Mouse (Mus musculus): Measurements from ENCODE around the gene Clybl. TPM values are rescaled to one million over a fixed set of nuclear protein-coding genes. Genes with fewer than 3 reads are reported as not detected.
A peak's percentile ranks its signal among the peaks of the same experiment; 100 is the strongest.

Gene Clybl
- polyA plus RNA-seq, 1 experiment from 2014 or later = 21.6 TPM

GRCm38 (mm10) chr14:122168912-122169311 is 12.6 kb upstream of the Clybl start:
- no peak overlapping the region for H3K9ac ChIP-seq (ENCODE audit: low read depth, low read length)
- H3K27ac ChIP-seq (ENCODE audit: low read depth, low read length) = no peak overlapping the region
- H3K4me3 ChIP-seq (ENCODE audit: low read length) = no peak overlapping the region
- H3K4me2 ChIP-seq (ENCODE audit: low read length) = no peak overlapping the region
- no peaks in the 10 kb centered on the region; the same call in 1 of the 2 replicates for H3K4me1 ChIP-seq (ENCODE audit: control insufficient read depth, insufficient read depth, low read depth, low read length)
- WGBS = 50% methylated on average over 7 of the region's 7 CpGs
- H3K9me3 ChIP-seq (ENCODE audit: control insufficient read depth, low read length) = no peaks in the 10 kb centered on the region
- 0 out of 2 replicates have a peak, but pooled peaks cover 2% of the 10 kb centered on the region for H3K36me3 ChIP-seq (ENCODE audit: control insufficient read depth, insufficient read depth, low read length)
- H3K27me3 ChIP-seq (replicated peaks; ENCODE audit: control insufficient read depth, insufficient read depth, low read length) = no peaks in the 10 kb centered on the region
- ATAC-seq = no peak

GRCm38 (mm10) chr14:122170202-122170781 is 11.2 kb upstream of the Clybl start:
- H3K9ac ChIP-seq (ENCODE audit: low read depth, low read length) = no peak overlapping the region
- 63% methylated on average over 7 of the region's 7 CpGs for WGBS
- H3K36me3 ChIP-seq (ENCODE audit: control insufficient read depth, insufficient read depth, low read length) = no peaks in the 10 kb centered on the region
- no peaks in the 10 kb centered on the region for H3K27me3 ChIP-seq (replicated peaks; ENCODE audit: control insufficient read depth, insufficient read depth, low read length)
- H3K4me3 ChIP-seq (ENCODE audit: low read length) = no peak overlapping the region
- H3K27ac ChIP-seq (ENCODE audit: low read depth, low read length) = peak overlapping the region; percentile 5; the same call in 1 of the 2 replicates
- peak; percentile 37; the same call in 1 of the 2 replicates for ATAC-seq
- H3K9me3 ChIP-seq (ENCODE audit: control insufficient read depth, low read length) = no peaks in the 10 kb centered on the region
- H3K4me2 ChIP-seq (ENCODE audit: low read length) = no peak overlapping the region
- H3K4me1 ChIP-seq (ENCODE audit: control insufficient read depth, insufficient read depth, low read depth, low read length) = no peaks in the 10 kb centered on the region; the same call in 1 of the 2 replicates

- H3K4me1 ChIP-seq (ENCODE audit: control insufficient read depth, insufficient read depth, low read depth, low read length) = no peaks in the 10 kb centered on the region; the same call in 1 of the 2 replicates
- no peaks in the 10 kb centered on the region for H3K9me3 ChIP-seq (ENCODE audit: control insufficient read depth, low read length)
- 88% methylated on average over 7 of the region's 7 CpGs for WGBS
- ATAC-seq = no peak
- H3K4me3 ChIP-seq (ENCODE audit: low read length) = no peak overlapping the region
- no peak overlapping the region for H3K27ac ChIP-seq (ENCODE audit: low read depth, low read length)
- H3K4me2 ChIP-seq (ENCODE audit: low read length) = no peak overlapping the region
- no peak overlapping the region for H3K9ac ChIP-seq (ENCODE audit: low read depth, low read length)
- no peaks in the 10 kb centered on the region for H3K36me3 ChIP-seq (ENCODE audit: control insufficient read depth, insufficient read depth, low read length)
- H3K27me3 ChIP-seq (replicated peaks; ENCODE audit: control insufficient read depth, insufficient read depth, low read length) = no peaks in the 10 kb centered on the region
These were observed 10.5 kb upstream of the Clybl start for GRCm38 (mm10) chr14:122171031-122171430.

GRCm38 (mm10) chr14:122176263-122176798 is 5.2 kb upstream of the Clybl start:
- 86% methylated on average over 14 of the region's 14 CpGs for WGBS
- no peaks in the 10 kb centered on the region; the same call in 1 of the 2 replicates for H3K4me1 ChIP-seq (ENCODE audit: control insufficient read depth, insufficient read depth, low read depth, low read length)

GRCm38 (mm10) chr14:122179262-122179661 is 2.2 kb upstream of the Clybl start:
- Histone ChIP-seq H3K4me2 (ENCODE audit: low read length) (no peak overlapping the region), H3K9ac (ENCODE audit: low read depth, low read length) (no peak overlapping the region), H3K27ac (ENCODE audit: low read depth, low read length) (no peak overlapping the region), H3K9me3 (ENCODE audit: control insufficient read depth, low read length) (no peaks in the 10 kb centered on the region), H3K27me3 (replicated peaks; ENCODE audit: control insufficient read depth, insufficient read depth, low read length) (no peaks in the 10 kb centered on the region), H3K36me3 (ENCODE audit: control insufficient read depth, insufficient read depth, low read length) (no peaks in the 10 kb centered on the region), H3K4me1 (ENCODE audit: control insufficient read depth, insufficient read depth, low read depth, low read length) (peaks cover 2% of the 10 kb centered on the region; the same call in 1 of the 2 replicates), H3K4me3 (ENCODE audit: low read length) (no peak overlapping the region)
- no peak for ATAC-seq
- WGBS = 59% methylated on average over 16 of the region's 16 CpGs

More at GRCm38 (mm10) chr14:122176263-122176798, 5.2 kb upstream of the Clybl start:
- Histone ChIP-seq H3K9me3 (ENCODE audit: control insufficient read depth, low read length) (no peaks in the 10 kb centered on the region), H3K27ac (ENCODE audit: low read depth, low read length) (no peak overlapping the region), H3K36me3 (ENCODE audit: control insufficient read depth, insufficient read depth, low read length) (no peaks in the 10 kb centered on the region), H3K27me3 (replicated peaks; ENCODE audit: control insufficient read depth, insufficient read depth, low read length) (no peaks in the 10 kb centered on the region), H3K4me2 (ENCODE audit: low read length) (no peak overlapping the region), H3K9ac (ENCODE audit: low read depth, low read length) (no peak overlapping the region), H3K4me3 (ENCODE audit: low read length) (no peak overlapping the region)
- no peak for ATAC-seq

GRCm38 (mm10) chr14:122181815-122182157 is 282 bp downstream of the Clybl start:
- H3K9me3 ChIP-seq (ENCODE audit: control insufficient read depth, low read length) = no peaks in the 10 kb centered on the region
- H3K27ac ChIP-seq (ENCODE audit: low read depth, low read length) = peak overlapping the region; percentile 9; the same call in 1 of the 2 replicates
- WGBS = 1% methylated on average over 12 of the region's 12 CpGs
- H3K9ac ChIP-seq (ENCODE audit: low read depth, low read length) = peak overlapping the region; percentile 70
- no peaks in the 10 kb centered on the region for H3K36me3 ChIP-seq (ENCODE audit: control insufficient read depth, insufficient read depth, low read length)
- H3K4me2 ChIP-seq (ENCODE audit: low read length) = peak overlapping the region; percentile 64
- peak; percentile 64 for ATAC-seq
- peaks cover 2% of the 10 kb centered on the region; the same call in 1 of the 2 replicates for H3K4me1 ChIP-seq (ENCODE audit: control insufficient read depth, insufficient read depth, low read depth, low read length)
- no peaks in the 10 kb centered on the region for H3K27me3 ChIP-seq (replicated peaks; ENCODE audit: control insufficient read depth, insufficient read depth, low read length)
- H3K4me3 ChIP-seq (ENCODE audit: low read length) = peak overlapping the region; percentile 59

- 85% methylated on average over 6 of the region's 6 CpGs for WGBS
- no peak overlapping the region for H3K27ac ChIP-seq (ENCODE audit: low read depth, low read length)
- no peak for ATAC-seq
- H3K4me1 ChIP-seq (ENCODE audit: control insufficient read depth, insufficient read depth, low read depth, low read length) = peaks cover 2% of the 10 kb centered on the region; the same call in 1 of the 2 replicates
- peak overlapping the region; percentile 59 for H3K4me3 ChIP-seq (ENCODE audit: low read length)
- no peaks in the 10 kb centered on the region for H3K9me3 ChIP-seq (ENCODE audit: control insufficient read depth, low read length)
- no peaks in the 10 kb centered on the region for H3K27me3 ChIP-seq (replicated peaks; ENCODE audit: control insufficient read depth, insufficient read depth, low read length)
- H3K4me2 ChIP-seq (ENCODE audit: low read length) = peak overlapping the region; percentile 64
- no peaks in the 10 kb centered on the region for H3K36me3 ChIP-seq (ENCODE audit: control insufficient read depth, insufficient read depth, low read length)
- H3K9ac ChIP-seq (ENCODE audit: low read depth, low read length) = no peak overlapping the region
These were observed 716 bp downstream of the Clybl start for GRCm38 (mm10) chr14:122182220-122182619.

GRCm38 (mm10) chr14:122183974-122184373 is 2.5 kb downstream of the Clybl start:
- H3K36me3 ChIP-seq (ENCODE audit: control insufficient read depth, insufficient read depth, low read length) = no peaks in the 10 kb centered on the region
- H3K4me2 ChIP-seq (ENCODE audit: low read length) = no peak overlapping the region
- no peak overlapping the region for H3K27ac ChIP-seq (ENCODE audit: low read depth, low read length)
- no peaks in the 10 kb centered on the region for H3K27me3 ChIP-seq (replicated peaks; ENCODE audit: control insufficient read depth, insufficient read depth, low read length)
- H3K9ac ChIP-seq (ENCODE audit: low read depth, low read length) = no peak overlapping the region
- WGBS = 87% methylated on average over 11 of the region's 11 CpGs
- ATAC-seq = no peak
- H3K9me3 ChIP-seq (ENCODE audit: control insufficient read depth, low read length) = no peaks in the 10 kb centered on the region
- H3K4me3 ChIP-seq (ENCODE audit: low read length) = no peak overlapping the region
- H3K4me1 ChIP-seq (ENCODE audit: control insufficient read depth, insufficient read depth, low read depth, low read length) = peaks cover 2% of the 10 kb centered on the region; the same call in 1 of the 2 replicates

- Histone ChIP-seq H3K27ac (ENCODE audit: low read depth, low read length) (no peak overlapping the region), H3K36me3 (ENCODE audit: control insufficient read depth, insufficient read depth, low read length) (no peaks in the 10 kb centered on the region), H3K27me3 (replicated peaks; ENCODE audit: control insufficient read depth, insufficient read depth, low read length) (no peaks in the 10 kb centered on the region), H3K9me3 (ENCODE audit: control insufficient read depth, low read length) (no peaks in the 10 kb centered on the region), H3K9ac (ENCODE audit: low read depth, low read length) (no peak overlapping the region), H3K4me1 (ENCODE audit: control insufficient read depth, insufficient read depth, low read depth, low read length) (no peaks in the 10 kb centered on the region), H3K4me2 (ENCODE audit: low read length) (no peak overlapping the region), H3K4me3 (ENCODE audit: low read length) (no peak overlapping the region)
- WGBS = 83% methylated on average over 5 of the region's 5 CpGs
- ATAC-seq = no peak
These were observed 6.7 kb downstream of the Clybl start for GRCm38 (mm10) chr14:122188250-122188649.

Data from hindbrain, embryonic 16.5 days (tissue).